Mouse (Mus musculus): Measurements from ENCODE around the gene Pdp2. TPM values are rescaled to one million over a fixed set of nuclear protein-coding genes. Genes with fewer than 3 reads are reported as not detected.

Pdp2 gene
- 6.9 TPM for polyA plus RNA-seq (2015; fragmentation: Illumina TruSeq; extraction: RNeasy Lipid Tissue Mini Kit (QIAGEN cat#74804); ENCODE audit: insufficient read depth, low replicate concordance)

GRCm38 (mm10) chr8:104591133-104591834 is at the start of gene Pdp2:
Gene Pdp2 (plus strand): TSS chr8:104591451.

GRCm38 (mm10) chr8:104624161-104624560 is 32.9 kb downstream of the Pdp2 start, which contains the start of gene Cdh16:
Gene Cdh16 (minus strand): TSS chr8:104624396.

GRCm38 (mm10) chr8:104630981-104631663 is 39.9 kb downstream of the Pdp2 start, which contains the start of gene Rrad:
Gene Rrad (minus strand): TSS chr8:104631327.

GRCm38 (mm10) chr8:104641426-104642323 is 50.4 kb downstream of the Pdp2 start, which contains the start of gene Ciao2b:
Gene Ciao2b (minus strand): TSS chr8:104641965.

Other genes starting within 250 kb of the Pdp2 start
- 11.4 TPM for gene Cmtm4, start 195.6 kb upstream of the Pdp2 start, polyA plus RNA-seq (2015; fragmentation: Illumina TruSeq; extraction: RNeasy Lipid Tissue Mini Kit (QIAGEN cat#74804); ENCODE audit: insufficient read depth, low replicate concordance)
- gene Dync1li2, start 148.4 kb upstream of the Pdp2 start, polyA plus RNA-seq (2015; fragmentation: Illumina TruSeq; extraction: RNeasy Lipid Tissue Mini Kit (QIAGEN cat#74804); ENCODE audit: insufficient read depth, low replicate concordance) = 66.6 TPM
- gene Terb1, start 81.5 kb upstream of the Pdp2 start, polyA plus RNA-seq (2015; fragmentation: Illumina TruSeq; extraction: RNeasy Lipid Tissue Mini Kit (QIAGEN cat#74804); ENCODE audit: insufficient read depth, low replicate concordance) = 4.2 TPM
- gene Nae1, start 56.8 kb upstream of the Pdp2 start, polyA plus RNA-seq (2015; fragmentation: Illumina TruSeq; extraction: RNeasy Lipid Tissue Mini Kit (QIAGEN cat#74804); ENCODE audit: insufficient read depth, low replicate concordance) = 107 TPM
- 1.5 TPM for gene Car7, start 56.8 kb upstream of the Pdp2 start, polyA plus RNA-seq (2015; fragmentation: Illumina TruSeq; extraction: RNeasy Lipid Tissue Mini Kit (QIAGEN cat#74804); ENCODE audit: insufficient read depth, low replicate concordance)
- gene Cdh16, start 32.9 kb downstream of the Pdp2 start, polyA plus RNA-seq (2015; fragmentation: Illumina TruSeq; extraction: RNeasy Lipid Tissue Mini Kit (QIAGEN cat#74804); ENCODE audit: insufficient read depth, low replicate concordance) = not detected
- 4.9 TPM for gene Rrad, start 39.9 kb downstream of the Pdp2 start, polyA plus RNA-seq (2015; fragmentation: Illumina TruSeq; extraction: RNeasy Lipid Tissue Mini Kit (QIAGEN cat#74804); ENCODE audit: insufficient read depth, low replicate concordance)
- gene Ciao2b, start 50.5 kb downstream of the Pdp2 start, polyA plus RNA-seq (2015; fragmentation: Illumina TruSeq; extraction: RNeasy Lipid Tissue Mini Kit (QIAGEN cat#74804); ENCODE audit: insufficient read depth, low replicate concordance) = 21.5 TPM
- gene Ces2a, start 142.6 kb downstream of the Pdp2 start, polyA plus RNA-seq (2015; fragmentation: Illumina TruSeq; extraction: RNeasy Lipid Tissue Mini Kit (QIAGEN cat#74804); ENCODE audit: insufficient read depth, low replicate concordance) = not detected
- 0.08 TPM for gene Ces2b, start 240.1 kb downstream of the Pdp2 start, polyA plus RNA-seq (2015; fragmentation: Illumina TruSeq; extraction: RNeasy Lipid Tissue Mini Kit (QIAGEN cat#74804); ENCODE audit: insufficient read depth, low replicate concordance)

All from spleen, adult 10 weeks (tissue).